Mouse (Mus musculus) limb, embryonic 14.5 days (tissue): Measurements from ENCODE around the gene Sdk2. TPM values are rescaled to one million over a fixed set of nuclear protein-coding genes. Genes with fewer than 3 reads are reported as not detected.

Experiments
- ATAC-seq: fragments of 200-750 bp; cut with Nextera tagmentation; 2 replicates; pipeline ENCODE4 v1.8.0; 2017; ENCODE audit warnings: low read depth, moderate number of reproducible peaks, moderate TSS enrichment; ENCODE audit not compliant: low FRiP score
- DNase-seq: peaks from one replicate; pipeline ENCODE4 v3.0.0-alpha.2; 2015; ENCODE audit warnings: low spot score
- H3K27ac ChIP-seq: fragments of 300-500 bp; sonication (generic); replicated peaks from 2 replicates; pipeline ENCODE4 v1.5.1; 2014; ENCODE audit warnings: low read depth, mild to moderate bottlenecking, low read length, moderate library complexity, mixed read lengths
- H3K27me3 ChIP-seq: fragments of 300-500 bp; sonication (generic); 2 replicates; pipeline ENCODE4 v1.6.1; 2014; ENCODE audit warnings: low read length, mixed read lengths; ENCODE audit not compliant: control insufficient read depth, insufficient read depth
- H3K36me3 ChIP-seq: fragments of 300-500 bp; sonication (generic); 2 replicates; pipeline ENCODE4 v1.6.1; 2014; ENCODE audit warnings: mild to moderate bottlenecking, low read length, moderate library complexity, mixed read lengths; ENCODE audit not compliant: control insufficient read depth, insufficient read depth
- H3K4me1 ChIP-seq: fragments of 300-500 bp; sonication (generic); 2 replicates; pipeline ENCODE4 v1.6.1; 2014; ENCODE audit warnings: antibody characterized with exemption, low read length, mixed read lengths; ENCODE audit not compliant: control insufficient read depth, insufficient read depth
- H3K4me2 ChIP-seq: fragments of 300-500 bp; sonication (generic); replicated peaks from 2 replicates; pipeline ENCODE4 v1.6.1; 2014; ENCODE audit warnings: low read depth, mild to moderate bottlenecking, low read length, moderate library complexity; ENCODE audit not compliant: severe bottlenecking
- H3K4me3 ChIP-seq: fragments of 300-500 bp; sonication (generic); replicated peaks from 2 replicates; pipeline ENCODE4 v1.5.1; 2014; ENCODE audit warnings: low read length
- H3K9ac ChIP-seq: fragments of 300-500 bp; sonication (generic); 2 replicates; pipeline ENCODE4 v1.6.1; 2014; ENCODE audit warnings: mild to moderate bottlenecking, low read depth, low read length, moderate library complexity; ENCODE audit not compliant: severe bottlenecking
- H3K9me3 ChIP-seq: fragments of 300-500 bp; sonication (generic); 2 replicates; pipeline ENCODE4 v1.6.1; 2016; ENCODE audit warnings: low read length; ENCODE audit not compliant: control insufficient read depth
- POLR2A ChIP-seq: fragments of 200-500 bp; IDR thresholded peaks from 2 replicates; pipeline ENCODE4 v1.8.0; 2012; ENCODE audit warnings: inconsistent platforms, mild to moderate bottlenecking, moderate library complexity, borderline replicate concordance; ENCODE audit not compliant: insufficient read depth, insufficient read length; ENCODE audit errors: extremely low read depth
- WGBS: fragments of 180-500 bp; shearing (Covaris S2); extraction: QIAGEN DNeasy Blood & Tissue Kit; methylation state at CpG from one replicate; pipeline ENCODE4 v1.1.7; 2014; 5-methylcytosine and 5-hydroxymethylcytosine counted together
- polyA plus RNA-seq, 2 experiments: library from polyadenylated mRNA; depleted of rRNA in 1 of 2; stranded (reverse) in 1 of 2; unstranded in 1 of 2; fragments of >200 nt; fragmentation: Nextera tagmentation in 1 of 2; extraction: Ambion mirVana in 1 of 2; gene quantifications; 2 replicates each; pipeline versions ENCODE4 v1.2.1 to v1.2.3; 2012 to 2014

Gene Sdk2
- polyA plus RNA-seq, 2 experiments: 8.0 to 11.6 TPM

DNA sequence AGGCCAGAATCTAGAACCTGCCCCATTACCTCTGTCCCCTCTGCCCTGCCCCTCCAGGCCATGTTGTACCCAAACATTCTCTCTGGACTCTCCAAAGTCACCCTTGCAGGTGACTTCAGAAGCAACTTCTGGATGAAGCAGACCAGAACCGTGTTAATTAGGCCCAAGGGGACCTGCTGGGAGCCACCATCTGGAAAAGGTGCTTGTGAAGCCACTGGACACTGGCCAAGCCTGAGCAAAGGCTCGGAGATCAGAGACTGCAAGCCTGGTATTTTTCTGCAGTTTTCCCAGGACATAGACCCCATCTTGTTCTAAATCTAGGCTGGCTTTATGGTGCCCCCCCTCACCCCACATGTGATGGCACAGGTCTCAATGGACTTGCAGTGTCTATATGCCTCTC is 138.0 kb downstream of the Sdk2 start:
- peaks cover 27% of the 10 kb centered on the region for H3K4me1 ChIP-seq
- H3K9ac ChIP-seq: no peak overlapping the region
- H3K27ac ChIP-seq: no peak overlapping the region
- no peak overlapping the region for H3K4me2 ChIP-seq
- H3K36me3 ChIP-seq: no peaks in the 10 kb centered on the region
- DNase-seq (no peak), ATAC-seq (no peak)
- no peak overlapping the region for H3K4me3 ChIP-seq
- no peak for TF ChIP-seq POLR2A
- 36% methylated on average over 2 of the region's 2 CpGs for WGBS
- H3K9me3 ChIP-seq: no peaks in the 10 kb centered on the region
- H3K27me3 ChIP-seq: no peaks in the 10 kb centered on the region

- Histone ChIP-seq H3K4me2 (no peak overlapping the region), H3K36me3 (no peaks in the 10 kb centered on the region), H3K4me3 (no peak overlapping the region), H3K27me3 (no peaks in the 10 kb centered on the region), H3K9ac (no peak overlapping the region), H3K4me1 (peaks cover 22% of the 10 kb centered on the region), H3K27ac (no peak overlapping the region), H3K9me3 (no peaks in the 10 kb centered on the region)
- TF ChIP-seq POLR2A: no peak
- DNase-seq (no peak), ATAC-seq (no peak)
- WGBS: 71% methylated on average over 9 of the region's 9 CpGs
Measured at GRCm38 (mm10) chr11:113928291-113928690, 138.6 kb downstream of the Sdk2 start.

GRCm38 (mm10) chr11:113927826-113928225 is 139.0 kb downstream of the Sdk2 start:
- ATAC-seq (no peak), DNase-seq (no peak)
- 76% methylated on average over 3 of the region's 3 CpGs for WGBS
- Histone ChIP-seq H3K4me3 (no peak overlapping the region), H3K9me3 (no peaks in the 10 kb centered on the region), H3K27me3 (no peaks in the 10 kb centered on the region), H3K36me3 (no peaks in the 10 kb centered on the region), H3K9ac (no peak overlapping the region), H3K4me2 (no peak overlapping the region), H3K27ac (no peak overlapping the region), H3K4me1 (peaks cover 17% of the 10 kb centered on the region)
- TF ChIP-seq POLR2A: no peak

- DNase-seq (no peak), ATAC-seq (no peak)
- Histone ChIP-seq H3K9ac (no peak overlapping the region), H3K9me3 (no peaks in the 10 kb centered on the region), H3K4me2 (no peak overlapping the region), H3K4me1 (peaks cover 16% of the 10 kb centered on the region; the same call in 1 of the 2 replicates), H3K36me3 (no peaks in the 10 kb centered on the region), H3K4me3 (no peak overlapping the region), H3K27ac (no peak overlapping the region), H3K27me3 (no peaks in the 10 kb centered on the region)
- WGBS: 86% methylated on average over 11 of the region's 11 CpGs
- no peak for TF ChIP-seq POLR2A
Measured at GRCm38 (mm10) chr11:113927231-113927630, 139.6 kb downstream of the Sdk2 start.

DNA sequence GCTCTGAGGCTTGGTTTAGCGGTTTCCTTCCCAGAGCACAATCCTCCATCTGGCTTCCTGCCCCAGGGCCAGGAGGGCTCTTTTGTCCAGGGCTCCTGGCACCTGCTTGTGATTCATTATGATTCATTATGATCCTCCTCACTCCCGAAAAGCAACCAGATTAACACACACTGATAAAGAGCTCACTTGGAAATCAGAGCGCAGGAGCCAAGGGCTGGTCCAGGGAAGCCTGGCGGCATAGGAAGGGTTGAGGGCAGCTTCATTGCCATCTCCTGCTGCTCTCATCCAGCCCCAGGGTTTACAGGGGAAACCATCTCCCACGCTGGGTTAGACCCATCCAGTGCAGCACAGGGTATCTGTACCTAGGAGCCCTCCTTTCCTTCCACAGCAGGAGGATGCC is 143.7 kb downstream of the Sdk2 start:
- 60% methylated on average over 5 of the region's 5 CpGs for WGBS
- no peak for DNase-seq
- no peaks in the 10 kb centered on the region for H3K36me3 ChIP-seq
- no peak overlapping the region for H3K4me3 ChIP-seq
- TF ChIP-seq POLR2A: no peak
- no peaks in the 10 kb centered on the region for H3K27me3 ChIP-seq
- H3K4me1 ChIP-seq: 0 out of 2 replicates have a peak, but pooled peaks cover 3% of the 10 kb centered on the region
- no peaks in the 10 kb centered on the region for H3K9me3 ChIP-seq
- no peak overlapping the region for H3K4me2 ChIP-seq
- H3K9ac ChIP-seq: no peak overlapping the region
- no peak for ATAC-seq
- H3K27ac ChIP-seq: no peak overlapping the region
